Mouse (Mus musculus) midbrain, embryonic 16.5 days (tissue): ENCODE data around the gene Pip5k1a. TPM values are rescaled to one million over a fixed set of nuclear protein-coding genes. Genes with fewer than 3 reads are reported as not detected.
A peak's percentile ranks its signal among the peaks of the same experiment; 100 is the strongest.
"Not testable (repeated sequence)": the region's sequence is repeated elsewhere in the genome, so short reads cannot be mapped to it uniquely, and the experiment has no call there.

Experiments
- ATAC-seq: fragments of 200-750 bp; cut with Nextera tagmentation; 2 replicates; pipeline ENCODE4 v1.8.0; 2017; ENCODE audit warnings: moderate TSS enrichment
- H3K27ac ChIP-seq: fragments of 300-500 bp; sonication (generic); 2 replicates; pipeline ENCODE4 v1.5.1; 2014; ENCODE audit warnings: mild to moderate bottlenecking, low read length, mixed read lengths
- H3K27me3 ChIP-seq: fragments of 300-500 bp; sonication (generic); 2 replicates; pipeline ENCODE4 v1.6.1; 2014; ENCODE audit warnings: low read depth, low read length, mixed read lengths; ENCODE audit not compliant: control insufficient read depth, insufficient read depth
- H3K36me3 ChIP-seq: fragments of 300-500 bp; sonication (generic); 2 replicates; pipeline ENCODE4 v1.6.1; 2014; ENCODE audit warnings: mild to moderate bottlenecking, low read length, moderate library complexity, mixed read lengths; ENCODE audit not compliant: control insufficient read depth, insufficient read depth
- H3K4me1 ChIP-seq: fragments of 300-500 bp; sonication (generic); 2 replicates; pipeline ENCODE4 v1.6.1; 2014; ENCODE audit warnings: mild to moderate bottlenecking, low read length, mixed read lengths; ENCODE audit not compliant: control insufficient read depth, insufficient read depth
- H3K4me2 ChIP-seq: fragments of 300-500 bp; sonication (generic); 2 replicates; pipeline ENCODE4 v1.6.1; 2014; ENCODE audit warnings: mild to moderate bottlenecking, low read length, mixed read lengths
- H3K4me3 ChIP-seq: fragments of 300-500 bp; sonication (generic); 2 replicates; pipeline ENCODE4 v1.5.1; 2014; ENCODE audit warnings: low read depth, mild to moderate bottlenecking, low read length, moderate library complexity, mixed read lengths
- H3K9ac ChIP-seq: fragments of 300-500 bp; sonication (generic); 2 replicates; pipeline ENCODE4 v1.6.1; 2014; ENCODE audit warnings: low read depth, low read length, mixed read lengths
- H3K9me3 ChIP-seq: fragments of 300-500 bp; sonication (generic); replicated peaks from 2 replicates; pipeline ENCODE4 v1.6.1; 2014; ENCODE audit warnings: mild to moderate bottlenecking, low read length, mixed read lengths; ENCODE audit not compliant: control insufficient read depth, poor library complexity, severe bottlenecking
- WGBS: fragments of 180-500 bp; shearing (Covaris S2); extraction: QIAGEN DNeasy Blood & Tissue Kit; methylation state at CpG from one replicate; pipeline ENCODE4 v1.1.7; 2014; 5-methylcytosine and 5-hydroxymethylcytosine counted together
- polyA plus RNA-seq: library from polyadenylated mRNA; unstranded; fragments of >200 nt; fragmentation: Nextera tagmentation; extraction: Ambion mirVana; gene quantifications from 2 replicates; pipeline ENCODE4 v1.2.1, GENCODE M21; 2015

Pip5k1a gene
- polyA plus RNA-seq, 1 experiment from 2014 or later = 15.0 TPM

GRCm38 (mm10) chr3:95129226-95129651 is 22.5 kb upstream of the Pip5k1a start:
- Histone ChIP-seq H3K36me3 (0 out of 2 replicates have a peak, but pooled peaks cover 2% of the 10 kb centered on the region), H3K27ac (no peak overlapping the region), H3K4me3 (no peak overlapping the region), H3K4me1 (peaks cover 6% of the 10 kb centered on the region), H3K9ac (no peak overlapping the region), H3K27me3 (no peaks in the 10 kb centered on the region), H3K4me2 (no peak overlapping the region), H3K9me3 (no peaks in the 10 kb centered on the region)
- no peak for ATAC-seq
- 46% methylated on average over 6 of the region's 6 CpGs for WGBS

GRCm38 (mm10) chr3:95124972-95125371 is 18.2 kb upstream of the Pip5k1a start:
- Histone ChIP-seq H3K9me3 (no peaks in the 10 kb centered on the region), H3K27me3 (no peaks in the 10 kb centered on the region), H3K4me2 (no peak overlapping the region), H3K36me3 (peaks cover 25% of the 10 kb centered on the region), H3K4me1 (no peaks in the 10 kb centered on the region), H3K9ac (no peak overlapping the region), H3K27ac (no peak overlapping the region), H3K4me3 (no peak overlapping the region)
- WGBS = 30% methylated on average over 5 of the region's 5 CpGs
- no peak for ATAC-seq

- no peak within 1 kb of the TSS for H3K4me3 ChIP-seq
- no peaks in the 10 kb centered on the region for H3K27me3 ChIP-seq
- no peak within 1 kb of the TSS for H3K9ac ChIP-seq
- H3K27ac ChIP-seq = no peak within 1 kb of the TSS
- H3K9me3 ChIP-seq = no peaks in the 10 kb centered on the region
- WGBS = 64% methylated on average over 6 of the region's 6 CpGs
- peak; percentile 15; the same call in 1 of the 2 replicates for ATAC-seq
- H3K36me3 ChIP-seq = peaks cover 31% of the 10 kb centered on the region
- no peaks in the 10 kb centered on the region for H3K4me1 ChIP-seq
- H3K4me2 ChIP-seq = no peak within 1 kb of the TSS
Measured at GRCm38 (mm10) chr3:95124246-95124645, 17.5 kb upstream of the Pip5k1a start, which contains the start of gene Tmod4. Tmod4 (plus strand) TSS chr3:95124476.

GRCm38 (mm10) chr3:95121580-95121979 is 14.8 kb upstream of the Pip5k1a start:
- peaks cover 36% of the 10 kb centered on the region for H3K36me3 ChIP-seq
- H3K9ac ChIP-seq = no peak overlapping the region

GRCm38 (mm10) chr3:95117751-95118150 is 11.0 kb upstream of the Pip5k1a start:
- no peak overlapping the region for H3K4me3 ChIP-seq
- peaks cover 1% of the 10 kb centered on the region; the same call in 1 of the 2 replicates for H3K4me1 ChIP-seq
- ATAC-seq = no peak
- H3K9me3 ChIP-seq = no peaks in the 10 kb centered on the region
- WGBS = 94% methylated on average over 2 of the region's 2 CpGs
- H3K4me2 ChIP-seq = no peak overlapping the region
- H3K27me3 ChIP-seq = no peaks in the 10 kb centered on the region
- H3K9ac ChIP-seq = no peak overlapping the region
- peaks cover 37% of the 10 kb centered on the region for H3K36me3 ChIP-seq
- no peak overlapping the region for H3K27ac ChIP-seq

More at GRCm38 (mm10) chr3:95121580-95121979, 14.8 kb upstream of the Pip5k1a start:
- Histone ChIP-seq H3K27ac (no peak overlapping the region), H3K4me3 (no peak overlapping the region), H3K4me1 (no peaks in the 10 kb centered on the region), H3K4me2 (no peak overlapping the region), H3K9me3 (no peaks in the 10 kb centered on the region), H3K27me3 (no peaks in the 10 kb centered on the region)
- no peak for ATAC-seq
- 88% methylated on average over 6 of the region's 6 CpGs for WGBS

GRCm38 (mm10) chr3:95112760-95113159 is 6.0 kb upstream of the Pip5k1a start:
- Histone ChIP-seq H3K9ac (no peak overlapping the region), H3K27me3 (no peaks in the 10 kb centered on the region), H3K4me3 (no peak overlapping the region), H3K4me1 (peaks cover 10% of the 10 kb centered on the region), H3K27ac (no peak overlapping the region), H3K9me3 (no peaks in the 10 kb centered on the region), H3K36me3 (peaks cover 4% of the 10 kb centered on the region), H3K4me2 (no peak overlapping the region)
- ATAC-seq = no peak
- 95% methylated on average over 1 of the region's 1 CpGs for WGBS

GRCm38 (mm10) chr3:95110911-95111726 is 4.4 kb upstream of the Pip5k1a start, which contains the start of gene Vps72:
Vps72 (plus strand) TSS chr3:95111022.
- H3K27ac ChIP-seq = peak within 1 kb of the TSS; percentile 94
- no peaks in the 10 kb centered on the region for H3K9me3 ChIP-seq
- H3K4me2 ChIP-seq = peak within 1 kb of the TSS; percentile 58
- peak within 1 kb of the TSS; percentile 90 for H3K4me3 ChIP-seq
- ATAC-seq = peak; percentile 60
- peak within 1 kb of the TSS; percentile 87 for H3K9ac ChIP-seq
- peaks cover 4% of the 10 kb centered on the region for H3K36me3 ChIP-seq
- WGBS = under 1% methylated on average over 53 of the region's 54 CpGs
- no peaks in the 10 kb centered on the region for H3K27me3 ChIP-seq
- H3K4me1 ChIP-seq = peaks cover 10% of the 10 kb centered on the region

GRCm38 (mm10) chr3:95107898-95108297 is 1.2 kb upstream of the Pip5k1a start:
- WGBS = 69% methylated on average over 2 of the region's 2 CpGs

GRCm38 (mm10) chr3:95107308-95107707 is 578 bp upstream of the Pip5k1a start:
- not testable (repeated sequence) for H3K27me3 ChIP-seq, H3K9me3 ChIP-seq, ATAC-seq, H3K36me3 ChIP-seq
- peaks cover 15% of the 10 kb centered on the region for H3K4me1 ChIP-seq
- peak overlapping the region; percentile 65 for H3K4me3 ChIP-seq
- H3K27ac ChIP-seq = peak overlapping the region; percentile 75
- H3K4me2 ChIP-seq = peak overlapping the region; percentile 73
- H3K9ac ChIP-seq = peak overlapping the region; percentile 66; the same call in 1 of the 2 replicates

More at GRCm38 (mm10) chr3:95107898-95108297, 1.2 kb upstream of the Pip5k1a start:
- H3K9me3 ChIP-seq = no peaks in the 10 kb centered on the region
- no peak for ATAC-seq
- H3K4me3 ChIP-seq = no peak overlapping the region
- H3K4me2 ChIP-seq = no peak overlapping the region
- peaks cover 21% of the 10 kb centered on the region for H3K4me1 ChIP-seq
- no peaks in the 10 kb centered on the region for H3K27me3 ChIP-seq
- H3K36me3 ChIP-seq = no peaks in the 10 kb centered on the region
- no peak overlapping the region for H3K9ac ChIP-seq
- H3K27ac ChIP-seq = no peak overlapping the region
